Mouse (Mus musculus) MEL (cell line): ENCODE measurements around the gene Morn1. TPM values are rescaled to one million over a fixed set of nuclear protein-coding genes. Genes with fewer than 3 reads are reported as not detected.

ENCODE experiments used
- DNase-seq: peaks from one replicate; pipeline ENCODE4 v3.0.0; 2011; ENCODE audit warnings: low read depth, low spot score
- H3K27ac ChIP-seq: 2 replicates; pipeline ENCODE4 v1.5.1; 2012; ENCODE audit warnings: low read depth, mild to moderate bottlenecking, control low read depth, low read length, moderate library complexity; ENCODE audit not compliant: control insufficient read depth
- H3K27me3 ChIP-seq, 2 experiments: fragments of 150-350 bp in 1 of 2; sonication (generic) in 1 of 2; 2 replicates each; pipeline ENCODE4 v1.6.1; 2012; ENCODE audit warnings: low read length in 2 of 2, mild to moderate bottlenecking in 2 of 2, improper control_type of control experiment in 1 of 2, moderate library complexity in 1 of 2; ENCODE audit not compliant: insufficient read depth in 2 of 2, control insufficient read depth in 1 of 2
- H3K36me3 ChIP-seq, 2 experiments: 2 replicates each; pipeline ENCODE4 v1.6.1; 2012 to 2014; ENCODE audit warnings: low read length in 2 of 2, improper control_type of control experiment in 1 of 2, inconsistent platforms in 1 of 2, mild to moderate bottlenecking in 1 of 2; ENCODE audit not compliant: insufficient read depth in 2 of 2, control insufficient read depth in 1 of 2
- H3K4me1 ChIP-seq, 2 experiments: fragments of 150-350 bp in 1 of 2; sonication (generic) in 1 of 2; 2 replicates each; pipeline ENCODE4 v1.6.1; 2012; ENCODE audit warnings: low read length in 2 of 2, improper control_type of control experiment in 1 of 2, mild to moderate bottlenecking in 1 of 2; ENCODE audit not compliant: insufficient read depth in 2 of 2, control insufficient read depth in 1 of 2
- H3K4me3 ChIP-seq, 2 experiments: fragments of 150-350 bp in 1 of 2; sonication (generic) in 1 of 2; 2 replicates each; pipeline ENCODE4 v1.5.1; 2012; ENCODE audit warnings: low read depth in 2 of 2, low read length in 2 of 2, mild to moderate bottlenecking in 2 of 2, moderate library complexity in 2 of 2, control low read depth in 1 of 2, improper control_type of control experiment in 1 of 2; ENCODE audit not compliant: control insufficient read depth in 1 of 2, insufficient read depth in 1 of 2
- H3K79me2 ChIP-seq: 2 replicates; pipeline ENCODE4 v1.6.1; 2012; ENCODE audit warnings: mild to moderate bottlenecking, low read length, moderate library complexity; ENCODE audit not compliant: control insufficient read depth, poor library complexity, insufficient read depth
- H3K9ac ChIP-seq: 2 replicates; pipeline ENCODE4 v1.6.1; 2012; ENCODE audit warnings: low read depth, mild to moderate bottlenecking, control low read depth, low read length, moderate library complexity; ENCODE audit not compliant: control insufficient read depth, poor library complexity, severe bottlenecking
- H3K9me3 ChIP-seq: fragments of 150-350 bp; sonication (generic); replicated peaks from 2 replicates; pipeline ENCODE4 v1.6.1; 2012; ENCODE audit warnings: mild to moderate bottlenecking, low read length, improper control_type of control experiment, moderate library complexity; ENCODE audit not compliant: insufficient read depth
- BHLHE40 ChIP-seq: IDR thresholded peaks from 2 replicates; pipeline ENCODE4 v1.6.1; 2012; ENCODE audit warnings: low read depth, mild to moderate bottlenecking, inconsistent platforms, low read length, improper control_type of control experiment, borderline replicate concordance
- CHD2 ChIP-seq: IDR thresholded peaks from 2 replicates; pipeline ENCODE4 v1.6.1; 2011; ENCODE audit warnings: low read length, improper control_type of control experiment
- CTCF ChIP-seq, 3 experiments: IDR thresholded peaks in 2 of 3; conservative IDR thresholded peaks in 1 of 3; 2 replicates each; pipeline ENCODE4 v1.5.1; 2011 to 2012; ENCODE audit warnings: low read length in 3 of 3, low read depth in 2 of 3, mild to moderate bottlenecking in 2 of 3, improper control_type of control experiment in 1 of 3, inconsistent platforms in 1 of 3, mixed read lengths in 1 of 3, moderate library complexity in 1 of 3; ENCODE audit not compliant: control insufficient read depth in 1 of 3, insufficient read depth in 1 of 3, poor library complexity in 1 of 3, severe bottlenecking in 1 of 3
- E2F4 ChIP-seq: IDR thresholded peaks from 2 replicates; pipeline ENCODE4 v1.6.1; 2011; ENCODE audit warnings: low read depth, low read length, improper control_type of control experiment, borderline replicate concordance
- ELF1 ChIP-seq: IDR thresholded peaks from 2 replicates; pipeline ENCODE4 v1.6.1; 2014; ENCODE audit warnings: low read depth, mild to moderate bottlenecking, inconsistent platforms, low read length, improper control_type of control experiment, moderate library complexity
- EP300 ChIP-seq, 2 experiments: IDR thresholded peaks; 2 replicates each; pipeline ENCODE4 v1.6.1; 2011; ENCODE audit warnings: improper control_type of control experiment in 2 of 2, low read length in 2 of 2, low read depth in 1 of 2, mild to moderate bottlenecking in 1 of 2
- ETS1 ChIP-seq: IDR thresholded peaks from 2 replicates; pipeline ENCODE4 v1.6.1; 2012; ENCODE audit warnings: low read depth, mild to moderate bottlenecking, inconsistent platforms, low read length, improper control_type of control experiment, moderate library complexity
- GABPA ChIP-seq: IDR thresholded peaks from 2 replicates; pipeline ENCODE4 v1.6.1; 2012; ENCODE audit warnings: low read depth, mild to moderate bottlenecking, inconsistent platforms, low read length, improper control_type of control experiment, moderate library complexity
- GATA1 ChIP-seq: IDR thresholded peaks from 2 replicates; pipeline ENCODE4 v1.6.1; 2011; ENCODE audit warnings: low read depth, low read length, improper control_type of control experiment
- HCFC1 ChIP-seq: IDR thresholded peaks from 2 replicates; pipeline ENCODE4 v1.6.1; 2012; ENCODE audit warnings: low read depth, mild to moderate bottlenecking, inconsistent platforms, low read length, improper control_type of control experiment, moderate library complexity
- JUND ChIP-seq: IDR thresholded peaks from 2 replicates; pipeline ENCODE4 v1.6.1; 2011; ENCODE audit warnings: low read depth, mild to moderate bottlenecking, improper control_type of control experiment, low read length
- KAT2A ChIP-seq: conservative IDR thresholded peaks from 2 replicates; pipeline ENCODE4 v1.6.1; 2012; ENCODE audit warnings: low read depth, low read length, improper control_type of control experiment, inconsistent platforms
- MAFK ChIP-seq: IDR thresholded peaks from 2 replicates; pipeline ENCODE4 v1.6.1; 2011; ENCODE audit warnings: low read depth, mild to moderate bottlenecking, low read length, improper control_type of control experiment, borderline replicate concordance
- MAZ ChIP-seq: IDR thresholded peaks from 2 replicates; pipeline ENCODE4 v1.6.1; 2012; ENCODE audit warnings: low read depth, mild to moderate bottlenecking, inconsistent platforms, low read length, improper control_type of control experiment
- MEF2A ChIP-seq: IDR thresholded peaks from 2 replicates; pipeline ENCODE4 v1.6.1; 2014; ENCODE audit warnings: low read depth, mild to moderate bottlenecking, inconsistent platforms, low read length, improper control_type of control experiment; ENCODE audit not compliant: poor library complexity, insufficient replicate concordance, severe bottlenecking; ENCODE audit errors: extremely low read depth
- MYB ChIP-seq: IDR thresholded peaks from 2 replicates; pipeline ENCODE4 v1.6.1; 2011; ENCODE audit warnings: mild to moderate bottlenecking, low read depth, low read length, improper control_type of control experiment
- MYC ChIP-seq: IDR thresholded peaks from 2 replicates; pipeline ENCODE4 v1.6.1; 2011; ENCODE audit warnings: low read depth, mild to moderate bottlenecking, low read length, improper control_type of control experiment, moderate library complexity
- NELFE ChIP-seq: IDR thresholded peaks from 2 replicates; pipeline ENCODE4 v1.6.1; 2011; ENCODE audit warnings: low read depth, low read length, improper control_type of control experiment
- NRF1 ChIP-seq: IDR thresholded peaks from 2 replicates; pipeline ENCODE4 v1.6.1; 2014; ENCODE audit warnings: low read depth, mild to moderate bottlenecking, inconsistent platforms, low read length, improper control_type of control experiment, moderate library complexity; ENCODE audit not compliant: poor library complexity, insufficient read depth, severe bottlenecking
- POLR2AphosphoS2 ChIP-seq: IDR thresholded peaks from 2 replicates; pipeline ENCODE4 v1.6.1; 2011; ENCODE audit warnings: low read length, improper control_type of control experiment
- POLR2AphosphoS5 ChIP-seq: IDR thresholded peaks from 2 replicates; pipeline ENCODE4 v1.6.1; 2012; ENCODE audit warnings: low read depth, borderline replicate concordance, mild to moderate bottlenecking, inconsistent platforms, low read length, moderate library complexity, mixed read lengths
- RAD21 ChIP-seq: IDR thresholded peaks from 2 replicates; pipeline ENCODE4 v1.6.1; 2011; ENCODE audit warnings: mild to moderate bottlenecking, low read depth, low read length, improper control_type of control experiment
- RCOR1 ChIP-seq: IDR thresholded peaks from 2 replicates; pipeline ENCODE4 v1.6.1; 2012; ENCODE audit warnings: low read depth, mild to moderate bottlenecking, inconsistent platforms, low read length, improper control_type of control experiment
- SIN3A ChIP-seq: IDR thresholded peaks from 2 replicates; pipeline ENCODE4 v1.6.1; 2012; ENCODE audit warnings: low read length, improper control_type of control experiment, inconsistent platforms
- SMC3 ChIP-seq: IDR thresholded peaks from 2 replicates; pipeline ENCODE4 v1.6.1; 2011; ENCODE audit warnings: low read depth, low read length, improper control_type of control experiment
- TAL1 ChIP-seq: IDR thresholded peaks from 2 replicates; pipeline ENCODE4 v1.6.1; 2012; ENCODE audit warnings: mild to moderate bottlenecking, inconsistent platforms, low read length, moderate library complexity, mixed read lengths
- TBP ChIP-seq: IDR thresholded peaks from 2 replicates; pipeline ENCODE4 v1.8.0; 2011; ENCODE audit warnings: low read depth, low read length, improper control_type of control experiment
- TCF12 ChIP-seq: IDR thresholded peaks from 2 replicates; pipeline ENCODE4 v1.6.1; 2014; ENCODE audit warnings: low read depth, mild to moderate bottlenecking, inconsistent platforms, low read length, improper control_type of control experiment, moderate library complexity
- UBTF ChIP-seq: IDR thresholded peaks from 2 replicates; pipeline ENCODE4 v1.6.1; 2012; ENCODE audit warnings: low read depth, mild to moderate bottlenecking, inconsistent platforms, low read length, improper control_type of control experiment, moderate library complexity, borderline replicate concordance; ENCODE audit not compliant: insufficient read depth
- USF1 ChIP-seq: IDR thresholded peaks from 2 replicates; pipeline ENCODE4 v1.6.1; 2014; ENCODE audit warnings: low read depth, mild to moderate bottlenecking, inconsistent platforms, low read length, improper control_type of control experiment, moderate library complexity
- USF2 ChIP-seq, 2 experiments: IDR thresholded peaks; 2 replicates each; pipeline ENCODE4 v1.6.1; 2011 to 2012; ENCODE audit warnings: improper control_type of control experiment in 2 of 2, low read length in 2 of 2, borderline replicate concordance in 1 of 2, inconsistent platforms in 1 of 2, low read depth in 1 of 2, mild to moderate bottlenecking in 1 of 2; ENCODE audit not compliant: insufficient read depth in 1 of 2
- ZKSCAN1 ChIP-seq: IDR thresholded peaks from 2 replicates; pipeline ENCODE4 v1.6.1; 2012; ENCODE audit warnings: low read depth, mild to moderate bottlenecking, inconsistent platforms, low read length, improper control_type of control experiment, moderate library complexity
- ZMIZ1 ChIP-seq: IDR thresholded peaks from 2 replicates; pipeline ENCODE4 v1.6.1; 2012; ENCODE audit warnings: low read depth, mild to moderate bottlenecking, inconsistent platforms, low read length, improper control_type of control experiment, moderate library complexity
- ZNF384 ChIP-seq: IDR thresholded peaks from 2 replicates; pipeline ENCODE4 v1.6.1; 2012; ENCODE audit warnings: low read depth, mild to moderate bottlenecking, inconsistent platforms, low read length, improper control_type of control experiment
- polyA plus RNA-seq, 2 experiments: library from polyadenylated mRNA; stranded (reverse) in 1 of 2; unstranded in 1 of 2; fragments of >175 nt in 1 of 2; fragments of >200 nt in 1 of 2; gene quantifications; 2 replicates each; pipeline versions ENCODE4 v1.2.1 to v1.2.4; 2012; ENCODE audit warnings: low replicate concordance in 2 of 2, low read depth in 1 of 2; ENCODE audit not compliant: insufficient read length in 2 of 2, insufficient read depth in 1 of 2, missing spikeins in 1 of 2
- total RNA-seq: library from RNA; depleted of rRNA; stranded (reverse); fragments of 300-350 nt; gene quantifications from 2 replicates; pipeline ENCODE4 v1.2.3, GENCODE M21; 2012

Morn1 gene
- total and polyA plus RNA-seq, 3 experiments: 4.1 to 4.4 TPM; not detected in 1

GRCm38 (mm10) chr4:155065970-155066833 is 20.2 kb upstream of the Morn1 start:
- Histone ChIP-seq H3K4me3 (peak overlapping the region; percentile 44 to 63), H3K27me3 (no peaks in the 10 kb centered on the region), H3K36me3 (peaks cover 0 to 7% of the 10 kb centered on the region in 2 experiments; a peak in 3 of 4 replicates), H3K9ac (peak overlapping the region; percentile 40), H3K79me2 (peaks cover 9% of the 10 kb centered on the region), H3K4me1 (peaks cover 0 to 8% of the 10 kb centered on the region in 2 experiments; a peak in 1 of 4 replicates), H3K27ac (peak overlapping the region; percentile 49), H3K9me3 (no peaks in the 10 kb centered on the region)
- peak; percentile 93 for DNase-seq
- TF ChIP-seq POLR2AphosphoS2: no peak
- TF ChIP-seq KAT2A: no peak
- TF ChIP-seq ZKSCAN1: no peak
- no peak for TF ChIP-seq GABPA
- 0 out of 2 replicates have a peak, but pooled peaks have one; percentile 36 for TF ChIP-seq E2F4
- TF ChIP-seq TAL1: no peak
- TF ChIP-seq TCF12: no peak
- TF ChIP-seq MYC: no peak; the same call in 1 of the 2 replicates
- TF ChIP-seq ZNF384: 0 out of 2 replicates have a peak, but pooled peaks have one; percentile 11
- no peak for TF ChIP-seq POLR2AphosphoS5
- TF ChIP-seq MAZ: no peak; the same call in 1 of the 2 replicates
- peak; percentile 82 for TF ChIP-seq USF1
- TF ChIP-seq MAFK: no peak
- no peak for TF ChIP-seq TBP
- peak; percentile 65 to 98 (median 78) for TF ChIP-seq CTCF (IDR thresholded peaks at IDR 0.05 in 2 of 3, conservative IDR thresholded peaks at IDR 0.05 in 1 of 3; ENCODE audit: control insufficient read depth in 1 of 3, insufficient read depth in 1 of 3, low read depth in 2 of 3, low read length in 3 of 3, poor library complexity in 1 of 3, severe bottlenecking in 1 of 3)
- no peak for TF ChIP-seq GATA1
- TF ChIP-seq EP300 (IDR thresholded peaks at IDR 0.05; ENCODE audit: low read depth in 1 of 2, low read length in 2 of 2): no peak
- TF ChIP-seq ZMIZ1: no peak
- no peak for TF ChIP-seq CHD2
- TF ChIP-seq BHLHE40: peak; percentile 29; the same call in 1 of the 2 replicates
- TF ChIP-seq USF2 (IDR thresholded peaks at IDR 0.05; ENCODE audit: borderline replicate concordance in 1 of 2, insufficient read depth in 1 of 2, low read depth in 1 of 2, low read length in 2 of 2): peak in 1 of 2 experiments; percentile 51; a peak in 1 of 4 replicates
- no peak for TF ChIP-seq NELFE
- TF ChIP-seq ETS1: peak; percentile 8; the same call in 1 of the 2 replicates
- TF ChIP-seq ELF1: no peak
- TF ChIP-seq MYB: peak; percentile 52; the same call in 1 of the 2 replicates
- TF ChIP-seq RAD21: peak; percentile 99
- no peak for TF ChIP-seq HCFC1
- TF ChIP-seq UBTF: no peak
- no peak for TF ChIP-seq RCOR1
- peak; percentile 95 for TF ChIP-seq SMC3
- TF ChIP-seq SIN3A: peak; percentile 16; the same call in 1 of the 2 replicates
- TF ChIP-seq JUND: no peak
- no peak for TF ChIP-seq NRF1
- no peak for TF ChIP-seq MEF2A
